Mouse (Mus musculus) macrophage (primary cell): ENCODE results near the gene Zswim1. TPM values are rescaled to one million over a fixed set of nuclear protein-coding genes. Genes with fewer than 3 reads are reported as not detected.
A peak's percentile ranks its signal among the peaks of the same experiment; 100 is the strongest.
"Not testable (repeated sequence)": the region's sequence is repeated elsewhere in the genome, so short reads cannot be mapped to it uniquely, and the experiment has no call there.

Experiments
- H3K27ac ChIP-seq: fragments of 350-480 bp; formaldehyde crosslinking; 2 replicates; pipeline ENCODE4 v1.9.0; 2021
- H3K36me3 ChIP-seq: fragments of 350-480 bp; formaldehyde crosslinking; 2 replicates; pipeline ENCODE4 v1.9.0; 2021; ENCODE audit errors: inconsistent target
- H3K4me3 ChIP-seq: fragments of 350-480 bp; formaldehyde crosslinking; 2 replicates; pipeline ENCODE4 v1.9.0; 2021; ENCODE audit errors: inconsistent target
- H3K79me2 ChIP-seq: fragments of 350-480 bp; formaldehyde crosslinking; 2 replicates; pipeline ENCODE4 v1.9.0; 2021; ENCODE audit errors: inconsistent target
- WGBS: methylation state at CpG from one replicate; pipeline ENCODE4 v1.1.7; 2026; ENCODE audit warnings: inconsistent platforms; ENCODE audit not compliant: missing documents; 5-methylcytosine and 5-hydroxymethylcytosine counted together
- polyA plus RNA-seq: library from polyadenylated mRNA; stranded (reverse); fragments of 250-400 nt; gene quantifications from 3 replicates; pipeline ENCODE4 v1.2.4, GENCODE M21; 2018; ENCODE audit warnings: inconsistent platforms

The Zswim1 gene
- polyA plus RNA-seq, 1 experiment from 2014 or later = 5.2 TPM

DNA sequence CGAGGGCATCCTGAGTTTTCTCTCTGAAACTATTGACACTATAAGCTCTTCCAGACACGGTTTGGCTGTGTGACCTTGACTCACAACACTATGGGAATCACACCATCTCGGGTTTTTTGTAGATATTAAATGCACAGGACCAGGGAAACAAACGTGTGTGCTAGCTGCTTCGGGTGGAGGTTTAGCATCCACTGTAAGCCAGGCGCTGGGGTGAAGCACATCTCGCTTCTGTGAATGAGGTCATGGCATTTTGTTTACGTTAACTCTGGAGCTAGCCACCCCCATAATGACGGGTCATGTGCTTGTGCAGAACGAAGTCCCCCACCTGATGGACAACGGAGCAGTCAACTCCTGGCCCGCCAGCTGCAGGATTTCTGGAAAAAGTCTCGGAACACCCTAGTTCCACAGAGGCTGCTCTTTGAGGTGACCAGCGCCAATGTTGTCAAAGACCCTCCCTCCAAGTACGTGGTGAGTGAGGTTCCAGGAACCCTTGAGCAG is 36.0 kb upstream of the Zswim1 start:
- H3K36me3 ChIP-seq = peaks cover 15% of the 10 kb centered on the region
- H3K79me2 ChIP-seq = no peaks in the 10 kb centered on the region
- H3K27ac ChIP-seq = no peak overlapping the region
- peak overlapping the region; percentile 30 for H3K4me3 ChIP-seq
- 20% methylated on average over 14 of the region's 15 CpGs for WGBS

GRCm38 (mm10) chr2:164787032-164787431 is 35.5 kb upstream of the Zswim1 start:
- WGBS = 58% methylated on average over 3 of the region's 3 CpGs
- Histone ChIP-seq H3K27ac (no peak overlapping the region), H3K36me3 (peaks cover 15% of the 10 kb centered on the region), H3K4me3 (no peak overlapping the region), H3K79me2 (no peaks in the 10 kb centered on the region)

DNA sequence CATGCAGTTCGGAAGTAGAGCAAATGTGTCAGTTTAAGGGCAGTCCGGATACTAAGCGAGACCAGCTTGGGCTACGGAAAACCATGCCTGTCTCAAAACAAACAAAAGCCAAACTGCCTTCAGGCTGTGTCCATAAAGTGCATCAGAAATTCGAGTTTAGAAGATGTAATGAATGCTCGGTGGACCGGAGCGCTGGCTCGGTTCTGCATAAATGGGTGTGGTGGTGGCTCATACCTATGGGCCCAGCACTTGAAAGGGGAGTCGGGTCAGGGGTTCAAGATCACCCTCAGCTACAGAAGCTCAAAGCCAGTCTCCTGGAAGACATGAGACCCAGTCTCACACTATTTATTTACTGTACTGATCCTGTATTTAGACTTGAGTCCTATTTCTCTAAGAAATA is 34.7 kb upstream of the Zswim1 start:
- H3K79me2 ChIP-seq = no peaks in the 10 kb centered on the region
- 94% methylated on average over 10 of the region's 10 CpGs for WGBS
- H3K36me3 ChIP-seq = peaks cover 23% of the 10 kb centered on the region
- H3K4me3 ChIP-seq = no peak overlapping the region
- H3K27ac ChIP-seq = no peak overlapping the region

GRCm38 (mm10) chr2:164788411-164788810 is 34.1 kb upstream of the Zswim1 start:
- Histone ChIP-seq H3K27ac (no peak overlapping the region), H3K36me3 (peaks cover 25% of the 10 kb centered on the region), H3K79me2 (no peaks in the 10 kb centered on the region), H3K4me3 (no peak overlapping the region)
- WGBS = 95% methylated on average over 4 of the region's 4 CpGs

- H3K27ac ChIP-seq = no peak overlapping the region
- 94% methylated on average over 4 of the region's 4 CpGs for WGBS
- H3K79me2 ChIP-seq = no peaks in the 10 kb centered on the region
- H3K36me3 ChIP-seq = peaks cover 35% of the 10 kb centered on the region
- H3K4me3 ChIP-seq = no peak overlapping the region
These were observed 32.0 kb upstream of the Zswim1 start for GRCm38 (mm10) chr2:164790451-164790850.

DNA sequence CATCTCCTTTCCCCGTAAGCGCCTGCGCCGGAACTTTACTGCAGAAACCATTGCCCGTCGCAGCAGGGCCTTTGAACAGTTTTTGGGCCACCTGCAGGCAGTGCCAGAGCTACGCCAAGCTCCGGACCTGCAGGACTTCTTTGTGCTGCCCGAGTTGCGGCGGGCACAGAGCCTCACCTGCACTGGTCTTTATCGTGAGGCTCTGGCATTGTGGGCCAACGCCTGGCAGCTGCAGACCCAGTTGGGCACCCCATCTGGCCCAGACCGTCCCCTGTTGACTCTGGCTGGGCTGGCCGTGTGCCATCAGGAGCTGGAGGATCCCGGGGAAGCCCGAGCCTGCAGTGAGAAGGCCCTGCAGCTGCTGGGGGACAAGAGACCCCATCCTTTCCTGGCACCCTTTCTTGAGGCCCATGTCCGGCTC is 30.6 kb upstream of the Zswim1 start:
- 92% methylated on average over 18 of the region's 18 CpGs for WGBS
- peaks cover 49% of the 10 kb centered on the region for H3K36me3 ChIP-seq
- no peak overlapping the region for H3K27ac ChIP-seq
- H3K79me2 ChIP-seq = no peaks in the 10 kb centered on the region
- H3K4me3 ChIP-seq = no peak overlapping the region

DNA sequence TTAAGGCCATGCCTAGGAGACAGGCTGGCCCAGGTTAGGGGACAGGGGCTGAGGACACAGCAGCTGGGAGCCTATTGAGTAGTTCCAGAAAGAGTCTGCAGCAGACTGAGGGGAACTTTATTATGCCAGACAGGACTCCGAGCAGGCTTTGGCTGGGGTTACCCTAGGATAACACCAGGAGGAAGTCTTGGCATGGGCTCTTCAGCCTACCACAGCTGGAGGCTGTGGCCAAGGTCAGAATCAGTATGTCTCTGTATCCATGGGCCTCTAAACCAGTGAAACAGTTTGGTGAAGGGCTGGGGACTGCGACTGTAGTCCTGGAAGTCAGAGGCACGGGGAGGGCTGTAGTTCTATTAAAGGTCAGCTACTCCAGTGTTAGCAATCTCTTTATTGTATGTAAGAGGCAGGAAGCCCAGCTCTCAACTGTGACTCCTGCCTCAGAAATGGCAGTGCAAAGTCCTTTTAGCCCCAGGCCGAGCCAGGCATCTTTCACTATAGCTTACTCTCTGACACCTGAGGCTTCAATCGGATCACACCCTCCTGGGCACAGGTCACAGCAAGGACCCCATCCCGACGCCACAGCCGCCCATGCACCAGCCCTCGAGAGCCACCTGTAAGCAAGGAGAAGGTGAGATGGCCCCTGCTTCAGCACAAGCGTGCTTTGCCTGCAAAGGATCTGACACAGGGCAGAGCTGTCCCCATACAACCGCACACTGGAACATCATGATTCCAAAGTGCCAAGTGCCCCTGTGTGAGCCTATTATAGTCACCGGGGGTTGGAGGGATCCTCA is 29.9 kb upstream of the Zswim1 start:
- WGBS = 95% methylated on average over 12 of the region's 12 CpGs
- no peak overlapping the region for H3K4me3 ChIP-seq
- H3K79me2 ChIP-seq = no peaks in the 10 kb centered on the region
- peaks cover 52% of the 10 kb centered on the region for H3K36me3 ChIP-seq
- no peak overlapping the region for H3K27ac ChIP-seq

DNA sequence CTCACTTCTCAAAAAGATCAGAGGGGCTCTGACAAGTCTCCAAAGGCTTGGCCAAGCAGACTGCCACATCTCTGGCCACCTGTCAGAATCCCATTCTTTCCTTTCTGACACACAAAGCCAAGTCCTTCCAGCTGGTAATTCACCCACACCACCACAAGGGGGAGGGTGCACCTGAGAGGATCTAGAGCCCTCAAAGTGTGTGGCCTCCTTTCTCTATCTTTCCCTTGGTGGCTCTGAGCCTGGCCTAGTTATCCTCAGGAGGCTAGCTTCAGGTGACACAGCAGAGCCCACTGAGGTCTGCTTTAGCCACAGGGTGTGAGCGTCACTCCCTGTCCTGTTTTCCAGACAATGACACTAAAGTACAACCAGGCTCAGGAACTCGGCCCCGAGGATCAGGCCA is 29.2 kb upstream of the Zswim1 start:
- 93% methylated on average over 3 of the region's 3 CpGs for WGBS
- Histone ChIP-seq H3K79me2 (no peaks in the 10 kb centered on the region), H3K36me3 (peaks cover 54% of the 10 kb centered on the region)

DNA sequence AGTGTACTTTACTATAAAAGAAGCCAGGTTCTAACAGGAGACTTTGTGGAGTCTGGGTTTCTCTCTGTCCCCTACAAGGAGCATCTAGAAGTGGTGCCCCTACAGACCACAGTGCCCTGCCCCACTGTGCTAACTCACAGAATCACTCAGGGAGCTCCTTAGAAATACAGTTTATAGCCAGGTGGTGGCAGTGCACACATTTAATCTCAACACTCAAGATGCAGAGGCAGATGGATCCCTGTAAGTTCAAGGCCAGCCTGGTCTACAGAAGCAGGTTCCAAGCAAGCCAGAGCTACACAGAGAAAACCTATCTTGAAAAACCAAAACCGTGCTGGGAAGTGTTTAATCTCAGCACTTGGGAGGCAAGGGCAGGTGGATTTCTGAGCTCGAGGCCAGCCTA is 28.7 kb upstream of the Zswim1 start:
- Histone ChIP-seq H3K36me3 (peaks cover 50% of the 10 kb centered on the region), H3K27ac (no peak overlapping the region), H3K4me3 (no peak overlapping the region), H3K79me2 (no peaks in the 10 kb centered on the region)
- WGBS = 75% methylated on average over 1 of the region's 2 CpGs

More for the DNA sequence above, 29.2 kb upstream of the Zswim1 start:
- no peak overlapping the region for H3K4me3 ChIP-seq
- H3K27ac ChIP-seq = no peak overlapping the region

DNA sequence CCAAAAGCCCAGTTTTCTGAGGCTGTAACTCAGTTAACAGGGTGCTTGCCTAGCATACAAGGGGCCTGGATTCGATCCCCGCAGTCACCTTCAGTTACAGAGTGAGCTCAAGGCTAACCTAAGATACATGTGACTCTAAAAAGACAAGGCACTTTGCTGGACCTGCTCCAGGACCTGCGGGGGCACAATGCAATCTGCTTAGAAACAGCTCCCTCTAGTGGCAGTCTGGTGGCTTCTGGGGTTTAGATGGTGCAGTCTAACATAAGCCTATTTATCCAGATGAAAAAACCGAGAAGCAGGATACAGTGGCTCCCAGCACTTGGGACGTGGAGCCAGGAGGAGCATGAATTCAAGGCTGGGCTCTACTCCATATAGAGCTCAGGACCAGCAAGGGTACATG is 28.2 kb upstream of the Zswim1 start:
- no peak overlapping the region for H3K4me3 ChIP-seq
- H3K36me3 ChIP-seq = peaks cover 50% of the 10 kb centered on the region
- no peaks in the 10 kb centered on the region for H3K79me2 ChIP-seq
- 30% methylated on average over 5 of the region's 5 CpGs for WGBS
- H3K27ac ChIP-seq = no peak overlapping the region

- Histone ChIP-seq H3K4me3 (no peak overlapping the region), H3K36me3 (peaks cover 54% of the 10 kb centered on the region), H3K79me2 (peaks cover 7% of the 10 kb centered on the region), H3K27ac (no peak overlapping the region)
- 95% methylated on average over 4 of the region's 4 CpGs for WGBS
These were observed 26.6 kb upstream of the Zswim1 start for GRCm38 (mm10) chr2:164795868-164796267.

DNA sequence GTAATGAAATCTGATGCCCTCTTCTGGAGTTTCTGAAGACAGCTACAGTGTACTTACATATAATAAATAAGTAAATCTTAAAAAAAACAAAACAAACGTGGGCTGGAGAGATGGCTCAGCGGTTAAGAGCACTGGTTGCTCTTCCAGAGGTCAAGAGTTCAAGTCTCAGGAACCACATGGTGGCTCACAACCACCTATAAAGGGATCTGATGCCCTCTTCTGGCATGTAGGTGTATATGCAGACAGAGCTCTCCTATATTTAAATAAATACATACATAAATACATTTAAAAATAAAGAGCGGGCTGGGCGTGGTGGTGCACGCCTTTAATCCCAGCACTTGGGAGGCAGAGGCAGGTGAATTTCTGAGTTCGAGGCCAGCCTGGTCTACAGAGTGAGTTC is 23.9 kb upstream of the Zswim1 start:
- not testable (repeated sequence) for H3K27ac ChIP-seq, H3K4me3 ChIP-seq
- peaks cover 46% of the 10 kb centered on the region for H3K36me3 ChIP-seq
- WGBS = 72% methylated on average over 5 of the region's 6 CpGs
- peaks cover 34% of the 10 kb centered on the region for H3K79me2 ChIP-seq

- Histone ChIP-seq H3K36me3 (peaks cover 36% of the 10 kb centered on the region), H3K4me3 (no peak overlapping the region), H3K79me2 (peaks cover 47% of the 10 kb centered on the region), H3K27ac (no peak overlapping the region)
- 93% methylated on average over 13 of the region's 13 CpGs for WGBS
These were observed 22.1 kb upstream of the Zswim1 start for GRCm38 (mm10) chr2:164800252-164801004.

DNA sequence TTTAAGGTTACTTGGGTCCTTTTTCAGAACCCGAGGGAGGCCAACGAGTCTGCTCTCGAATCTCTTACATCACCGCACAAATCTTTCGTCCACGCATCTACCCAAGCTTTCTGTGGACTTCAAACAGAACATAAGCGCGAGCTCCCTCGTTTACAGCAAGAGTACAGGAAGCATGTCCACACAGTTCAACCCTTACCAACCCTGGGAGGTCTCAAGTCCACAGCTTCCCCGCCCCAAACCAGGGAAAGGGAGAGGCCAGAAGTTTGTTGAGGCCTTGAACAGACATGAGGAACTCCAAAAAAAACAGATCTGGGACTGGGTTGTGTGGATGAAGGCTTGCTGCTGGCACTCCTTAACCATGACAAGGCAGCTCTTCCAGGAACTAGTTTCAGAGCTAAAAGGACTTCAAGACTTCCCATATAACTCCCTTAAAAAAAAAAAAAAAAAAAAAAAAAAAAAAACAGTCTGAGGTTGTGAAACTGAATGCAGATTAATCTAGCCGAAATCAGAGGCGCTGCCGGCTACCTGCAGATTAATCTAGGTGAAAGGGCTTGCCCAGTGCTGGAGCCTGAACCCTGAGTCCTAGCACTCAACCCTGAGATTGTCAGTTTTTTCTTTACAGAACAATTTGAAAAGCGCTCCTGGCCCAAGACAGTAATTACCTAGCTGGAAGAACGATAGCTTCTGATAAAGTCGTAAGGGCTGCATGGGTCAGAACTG is 19.1 kb upstream of the Zswim1 start:
- Histone ChIP-seq H3K4me3 (peak overlapping the region; percentile 91), H3K27ac (no peak overlapping the region), H3K36me3 (peaks cover 16% of the 10 kb centered on the region; the same call in 1 of the 2 replicates), H3K79me2 (peaks cover 71% of the 10 kb centered on the region)
- WGBS = 75% methylated on average over 16 of the region's 16 CpGs
